Mouse (Mus musculus) midbrain, embryonic 13.5 days (tissue): ENCODE results near the gene Ap2a1. TPM values are rescaled to one million over a fixed set of nuclear protein-coding genes. Genes with fewer than 3 reads are reported as not detected.
A peak's percentile ranks its signal among the peaks of the same experiment; 100 is the strongest.

Experiments used
- ATAC-seq: fragments of 200-750 bp; cut with Nextera tagmentation; 2 replicates; pipeline ENCODE4 v1.8.0; 2017; ENCODE audit warnings: mild to moderate bottlenecking, moderate TSS enrichment, moderate library complexity
- H3K27ac ChIP-seq: fragments of 300-500 bp; sonication (generic); 2 replicates; pipeline ENCODE4 v1.5.1; 2015; ENCODE audit warnings: inconsistent platforms, mild to moderate bottlenecking, moderate library complexity
- H3K27me3 ChIP-seq: fragments of 300-500 bp; sonication (generic); 2 replicates; pipeline ENCODE4 v1.6.1; 2015; ENCODE audit warnings: mild to moderate bottlenecking, inconsistent platforms
- H3K36me3 ChIP-seq: fragments of 300-500 bp; sonication (generic); 2 replicates; pipeline ENCODE4 v1.6.1; 2015; ENCODE audit warnings: mild to moderate bottlenecking, inconsistent platforms
- H3K4me1 ChIP-seq: fragments of 300-500 bp; sonication (generic); replicated peaks from 2 replicates; pipeline ENCODE4 v1.6.1; 2015; ENCODE audit warnings: inconsistent platforms
- H3K4me2 ChIP-seq: fragments of 300-500 bp; sonication (generic); replicated peaks from 2 replicates; pipeline ENCODE4 v1.6.1; 2015; ENCODE audit warnings: moderate library complexity, mild to moderate bottlenecking, inconsistent platforms
- H3K4me3 ChIP-seq: fragments of 300-500 bp; sonication (generic); replicated peaks from 2 replicates; pipeline ENCODE4 v1.5.1; 2015; ENCODE audit warnings: mild to moderate bottlenecking, inconsistent platforms
- H3K9ac ChIP-seq: fragments of 300-500 bp; sonication (generic); replicated peaks from 2 replicates; pipeline ENCODE4 v1.6.1; 2015; ENCODE audit warnings: mild to moderate bottlenecking, inconsistent platforms
- H3K9me3 ChIP-seq: fragments of 300-500 bp; sonication (generic); 2 replicates; pipeline ENCODE4 v1.6.1; 2016; ENCODE audit warnings: mild to moderate bottlenecking, inconsistent platforms
- WGBS: fragments of 180-500 bp; shearing (Covaris S2); methylation state at CpG from one replicate; pipeline ENCODE4 v1.1.7; 2015; 5-methylcytosine and 5-hydroxymethylcytosine counted together
- polyA plus RNA-seq: library from polyadenylated mRNA; unstranded; fragments of >200 nt; fragmentation: Nextera tagmentation; extraction: Ambion mirVana; gene quantifications from 2 replicates; pipeline ENCODE4 v1.2.1, GENCODE M21; 2015

Ap2a1 gene
- polyA plus RNA-seq, 1 experiment from 2014 or later: 98.6 TPM

GRCm38 (mm10) chr7:44851625-44852234, 77.6 kb downstream of the Ap2a1 start:
- no peaks in the 10 kb centered on the region for H3K27me3 ChIP-seq
- H3K36me3 ChIP-seq: peaks cover 18% of the 10 kb centered on the region
- no peak for ATAC-seq
- peaks cover 72% of the 10 kb centered on the region for H3K4me1 ChIP-seq
- 95% methylated on average over 12 of the region's 12 CpGs for WGBS
- no peak overlapping the region for H3K9ac ChIP-seq
- H3K4me3 ChIP-seq: peak overlapping the region; percentile 75; the same call in 1 of the 2 replicates
- no peak overlapping the region for H3K27ac ChIP-seq
- peak overlapping the region; percentile 89; the same call in 1 of the 2 replicates for H3K4me2 ChIP-seq
- H3K9me3 ChIP-seq: no peaks in the 10 kb centered on the region

- H3K27ac ChIP-seq: peak overlapping the region; percentile 97
- H3K9me3 ChIP-seq: no peaks in the 10 kb centered on the region
- H3K4me2 ChIP-seq: peak overlapping the region; percentile 89
- H3K27me3 ChIP-seq: no peaks in the 10 kb centered on the region
- H3K4me3 ChIP-seq: peak overlapping the region; percentile 75
- peak overlapping the region; percentile 86 for H3K9ac ChIP-seq
- peaks cover 25% of the 10 kb centered on the region for H3K36me3 ChIP-seq
- 83% methylated on average over 8 of the region's 8 CpGs for WGBS
- peaks cover 65% of the 10 kb centered on the region for H3K4me1 ChIP-seq
- ATAC-seq: no peak
Observed at GRCm38 (mm10) chr7:44850789-44851624, 78.3 kb downstream of the Ap2a1 start.

Other genes starting within 250 kb of the Ap2a1 start
- gene Izumo2, start 220.8 kb downstream of the Ap2a1 start, polyA plus RNA-seq: not detected in 2 replicates
- gene Vrk3, start 181.1 kb downstream of the Ap2a1 start, polyA plus RNA-seq: 33.9 and 35.2 TPM in 2 replicates
- gene Zfp473, start 178.4 kb downstream of the Ap2a1 start, polyA plus RNA-seq: 1.2 and 1.4 TPM in 2 replicates
- gene Nup62, start 113.4 kb downstream of the Ap2a1 start, polyA plus RNA-seq: 55.7 and 61.3 TPM in 2 replicates
- 2.0 and 2.1 TPM in 2 replicates for gene Il4i1, start 113.1 kb downstream of the Ap2a1 start, polyA plus RNA-seq
- gene Atf5, start 112.8 kb downstream of the Ap2a1 start, polyA plus RNA-seq: 3.8 and 5.4 TPM in 2 replicates
- 78.9 and 88.2 TPM in 2 replicates for gene Akt1s1, start 80.5 kb downstream of the Ap2a1 start, polyA plus RNA-seq
- gene Tbc1d17, start 80.4 kb downstream of the Ap2a1 start, polyA plus RNA-seq: 109 and 110 TPM in 2 replicates
- 32.3 and 38.5 TPM in 2 replicates for gene Pnkp, start 72.4 kb downstream of the Ap2a1 start, polyA plus RNA-seq
- gene Ptov1, start 59.7 kb downstream of the Ap2a1 start, polyA plus RNA-seq: 524 and 584 TPM in 2 replicates
- gene Med25, start 36.8 kb downstream of the Ap2a1 start, polyA plus RNA-seq: 151 and 162 TPM in 2 replicates
- 24.2 and 26.9 TPM in 2 replicates for gene Fuz, start 33.4 kb downstream of the Ap2a1 start, polyA plus RNA-seq
- 0.17 TPM in 1 of 2 replicates, not detected in the other for gene Tsks, start 13.7 kb upstream of the Ap2a1 start, polyA plus RNA-seq
- 47.0 and 56.0 TPM in 2 replicates for gene Cpt1c, start 45.4 kb upstream of the Ap2a1 start, polyA plus RNA-seq
- 784 and 789 TPM in 2 replicates for gene Prmt1, start 57.1 kb upstream of the Ap2a1 start, polyA plus RNA-seq
- 63.0 and 70.7 TPM in 2 replicates for gene Irf3, start 68.2 kb upstream of the Ap2a1 start, polyA plus RNA-seq
- 21.3 and 21.6 TPM in 2 replicates for gene Bcl2l12, start 69.2 kb upstream of the Ap2a1 start, polyA plus RNA-seq
- gene Scaf1, start 86.9 kb upstream of the Ap2a1 start, polyA plus RNA-seq: 38.1 and 47.7 TPM in 2 replicates
- 8.4 and 9.6 TPM in 2 replicates for gene Rras, start 88.5 kb upstream of the Ap2a1 start, polyA plus RNA-seq
- gene Prr12, start 123.4 kb upstream of the Ap2a1 start, polyA plus RNA-seq: 14.0 and 17.0 TPM in 2 replicates
- gene Nosip, start 132.9 kb upstream of the Ap2a1 start, polyA plus RNA-seq: 56.5 and 61.8 TPM in 2 replicates
- 13.2 and 14.5 TPM in 2 replicates for gene Prrg2, start 133.2 kb upstream of the Ap2a1 start, polyA plus RNA-seq
- 57.7 and 69.8 TPM in 2 replicates for gene Rcn3, start 162.7 kb upstream of the Ap2a1 start, polyA plus RNA-seq
- gene Fcgrt, start 174.4 kb upstream of the Ap2a1 start, polyA plus RNA-seq: 17.6 and 18.4 TPM in 2 replicates
- gene Rps11, start 194.9 kb upstream of the Ap2a1 start, polyA plus RNA-seq: 1,074 TPM in 2 replicates
- 838 and 877 TPM in 2 replicates for gene Rpl13a, start 199.3 kb upstream of the Ap2a1 start, polyA plus RNA-seq
- 0.24 TPM in 1 of 2 replicates, not detected in the other for gene Gm45713, start 206.7 kb upstream of the Ap2a1 start, polyA plus RNA-seq
- 0.82 and 1.3 TPM in 2 replicates for gene Flt3l, start 206.9 kb upstream of the Ap2a1 start, polyA plus RNA-seq
- 93.0 and 96.0 TPM in 2 replicates for gene Pih1d1, start 224.8 kb upstream of the Ap2a1 start, polyA plus RNA-seq
- 24.7 and 27.2 TPM in 2 replicates for gene Aldh16a1, start 225.1 kb upstream of the Ap2a1 start, polyA plus RNA-seq
- gene Slc17a7, start 234.5 kb upstream of the Ap2a1 start, polyA plus RNA-seq: 0.34 and 1.8 TPM in 2 replicates